Mouse (Mus musculus): Measurements from ENCODE around the gene Grid2.

The Grid2 gene

GRCm38 (mm10) chr6:64479884-64480283 lies 1224.2 kb downstream of the Grid2 start:
- no peak for TF ChIP-seq CTCF (conservative IDR thresholded peaks at IDR 0.05; ENCODE audit: low read length)
- no peak for TF ChIP-seq POU5F1 (IDR thresholded peaks at IDR 0.05; ENCODE audit: borderline replicate concordance, low read length)
- TF ChIP-seq NANOG (IDR thresholded peaks at IDR 0.05; ENCODE audit: borderline replicate concordance, low read length) = no peak
- Histone ChIP-seq H3K4me1 (replicated peaks; ENCODE audit: low read depth, low read length) (no peaks in the 10 kb centered on the region), H3K27me3 (ENCODE audit: insufficient read depth, low read length) (no peaks in the 10 kb centered on the region)

GRCm38 (mm10) chr6:64480592-64480991 lies 1224.9 kb downstream of the Grid2 start:
- H3K4me1 ChIP-seq (replicated peaks; ENCODE audit: low read depth, low read length) = no peaks in the 10 kb centered on the region

More at GRCm38 (mm10) chr6:64479884-64480283, 1224.2 kb downstream of the Grid2 start:
- H3K4me3 ChIP-seq (replicated peaks; ENCODE audit: low read length) = no peak overlapping the region
- H3K9me3 ChIP-seq (ENCODE audit: low read length) = no peaks in the 10 kb centered on the region
- no peaks in the 10 kb centered on the region for H3K36me3 ChIP-seq (ENCODE audit: insufficient read depth, low read length)

GRCm38 (mm10) chr6:64490313-64491067 lies 1234.8 kb downstream of the Grid2 start:
- H3K36me3 ChIP-seq (ENCODE audit: insufficient read depth, low read length) = no peaks in the 10 kb centered on the region
- no peaks in the 10 kb centered on the region for H3K9me3 ChIP-seq (ENCODE audit: low read length)
- no peaks in the 10 kb centered on the region for H3K27me3 ChIP-seq (ENCODE audit: insufficient read depth, low read length)
- no peak overlapping the region for H3K4me3 ChIP-seq (replicated peaks; ENCODE audit: low read length)
- no peak for TF ChIP-seq POU5F1 (IDR thresholded peaks at IDR 0.05; ENCODE audit: borderline replicate concordance, low read length)
- TF ChIP-seq NANOG (IDR thresholded peaks at IDR 0.05; ENCODE audit: borderline replicate concordance, low read length) = no peak
- no peak for TF ChIP-seq CTCF (conservative IDR thresholded peaks at IDR 0.05; ENCODE audit: low read length)
- H3K4me1 ChIP-seq (replicated peaks; ENCODE audit: low read depth, low read length) = no peaks in the 10 kb centered on the region

More at GRCm38 (mm10) chr6:64480592-64480991, 1224.9 kb downstream of the Grid2 start:
- H3K9me3 ChIP-seq (ENCODE audit: low read length) = no peaks in the 10 kb centered on the region
- no peak for TF ChIP-seq NANOG (IDR thresholded peaks at IDR 0.05; ENCODE audit: borderline replicate concordance, low read length)
- no peak for TF ChIP-seq CTCF (conservative IDR thresholded peaks at IDR 0.05; ENCODE audit: low read length)
- no peak for TF ChIP-seq POU5F1 (IDR thresholded peaks at IDR 0.05; ENCODE audit: borderline replicate concordance, low read length)
- H3K27me3 ChIP-seq (ENCODE audit: insufficient read depth, low read length) = no peaks in the 10 kb centered on the region
- H3K4me3 ChIP-seq (replicated peaks; ENCODE audit: low read length) = no peak overlapping the region
- no peaks in the 10 kb centered on the region for H3K36me3 ChIP-seq (ENCODE audit: insufficient read depth, low read length)

GRCm38 (mm10) chr6:64504394-64504793 lies 1248.7 kb downstream of the Grid2 start:
- TF ChIP-seq NANOG (IDR thresholded peaks at IDR 0.05; ENCODE audit: borderline replicate concordance, low read length) (no peak), CTCF (conservative IDR thresholded peaks at IDR 0.05; ENCODE audit: low read length) (no peak), POU5F1 (IDR thresholded peaks at IDR 0.05; ENCODE audit: borderline replicate concordance, low read length) (no peak)
- no peaks in the 10 kb centered on the region for H3K4me1 ChIP-seq (replicated peaks; ENCODE audit: low read depth, low read length)
- no peaks in the 10 kb centered on the region for H3K27me3 ChIP-seq (ENCODE audit: insufficient read depth, low read length)
- H3K36me3 ChIP-seq (ENCODE audit: insufficient read depth, low read length) = no peaks in the 10 kb centered on the region
- H3K4me3 ChIP-seq (replicated peaks; ENCODE audit: low read length) = no peak overlapping the region
- H3K9me3 ChIP-seq (ENCODE audit: low read length) = no peaks in the 10 kb centered on the region

GRCm38 (mm10) chr6:64542168-64542567 lies 1286.5 kb downstream of the Grid2 start:
- no peak for TF ChIP-seq CTCF (conservative IDR thresholded peaks at IDR 0.05; ENCODE audit: low read length)
- no peak for TF ChIP-seq NANOG (IDR thresholded peaks at IDR 0.05; ENCODE audit: borderline replicate concordance, low read length)
- TF ChIP-seq POU5F1 (IDR thresholded peaks at IDR 0.05; ENCODE audit: borderline replicate concordance, low read length) = no peak
- Histone ChIP-seq H3K27me3 (ENCODE audit: insufficient read depth, low read length) (no peaks in the 10 kb centered on the region), H3K4me3 (replicated peaks; ENCODE audit: low read length) (no peak overlapping the region), H3K36me3 (ENCODE audit: insufficient read depth, low read length) (no peaks in the 10 kb centered on the region), H3K4me1 (replicated peaks; ENCODE audit: low read depth, low read length) (no peaks in the 10 kb centered on the region), H3K9me3 (ENCODE audit: low read length) (no peaks in the 10 kb centered on the region)

GRCm38 (mm10) chr6:64553645-64554044 lies 1298.0 kb downstream of the Grid2 start:
- no peaks in the 10 kb centered on the region for H3K36me3 ChIP-seq (ENCODE audit: insufficient read depth, low read length)
- H3K27me3 ChIP-seq (ENCODE audit: insufficient read depth, low read length) = no peaks in the 10 kb centered on the region
- H3K4me3 ChIP-seq (replicated peaks; ENCODE audit: low read length) = no peak overlapping the region
- H3K9me3 ChIP-seq (ENCODE audit: low read length) = no peaks in the 10 kb centered on the region
- no peaks in the 10 kb centered on the region for H3K4me1 ChIP-seq (replicated peaks; ENCODE audit: low read depth, low read length)
- TF ChIP-seq NANOG (IDR thresholded peaks at IDR 0.05; ENCODE audit: borderline replicate concordance, low read length) (no peak), CTCF (conservative IDR thresholded peaks at IDR 0.05; ENCODE audit: low read length) (no peak), POU5F1 (IDR thresholded peaks at IDR 0.05; ENCODE audit: borderline replicate concordance, low read length) (no peak)

GRCm38 (mm10) chr6:64555220-64555619 lies 1299.5 kb downstream of the Grid2 start:
- no peak for TF ChIP-seq NANOG (IDR thresholded peaks at IDR 0.05; ENCODE audit: borderline replicate concordance, low read length)
- H3K36me3 ChIP-seq (ENCODE audit: insufficient read depth, low read length) = no peaks in the 10 kb centered on the region
- H3K4me1 ChIP-seq (replicated peaks; ENCODE audit: low read depth, low read length) = no peaks in the 10 kb centered on the region
- no peak overlapping the region for H3K4me3 ChIP-seq (replicated peaks; ENCODE audit: low read length)
- no peaks in the 10 kb centered on the region for H3K9me3 ChIP-seq (ENCODE audit: low read length)
- no peaks in the 10 kb centered on the region for H3K27me3 ChIP-seq (ENCODE audit: insufficient read depth, low read length)

- TF ChIP-seq CTCF (conservative IDR thresholded peaks at IDR 0.05; ENCODE audit: low read length) = peak; percentile 43
- TF ChIP-seq POU5F1 (IDR thresholded peaks at IDR 0.05; ENCODE audit: borderline replicate concordance, low read length) = no peak
- TF ChIP-seq NANOG (IDR thresholded peaks at IDR 0.05; ENCODE audit: borderline replicate concordance, low read length) = no peak
- no peaks in the 10 kb centered on the region for H3K27me3 ChIP-seq (ENCODE audit: insufficient read depth, low read length)
- H3K36me3 ChIP-seq (ENCODE audit: insufficient read depth, low read length) = no peaks in the 10 kb centered on the region
- no peak overlapping the region for H3K4me3 ChIP-seq (replicated peaks; ENCODE audit: low read length)
- H3K4me1 ChIP-seq (replicated peaks; ENCODE audit: low read depth, low read length) = no peaks in the 10 kb centered on the region
- no peaks in the 10 kb centered on the region for H3K9me3 ChIP-seq (ENCODE audit: low read length)
Measured at GRCm38 (mm10) chr6:64568599-64568998, 1312.9 kb downstream of the Grid2 start.

- no peaks in the 10 kb centered on the region for H3K36me3 ChIP-seq (ENCODE audit: insufficient read depth, low read length)
- H3K4me3 ChIP-seq (replicated peaks; ENCODE audit: low read length) = no peak overlapping the region
- H3K9me3 ChIP-seq (ENCODE audit: low read length) = no peaks in the 10 kb centered on the region
- no peaks in the 10 kb centered on the region for H3K4me1 ChIP-seq (replicated peaks; ENCODE audit: low read depth, low read length)
- TF ChIP-seq NANOG (IDR thresholded peaks at IDR 0.05; ENCODE audit: borderline replicate concordance, low read length) = no peak
- TF ChIP-seq CTCF (conservative IDR thresholded peaks at IDR 0.05; ENCODE audit: low read length) = no peak
- TF ChIP-seq POU5F1 (IDR thresholded peaks at IDR 0.05; ENCODE audit: borderline replicate concordance, low read length) = no peak
- no peaks in the 10 kb centered on the region for H3K27me3 ChIP-seq (ENCODE audit: insufficient read depth, low read length)
Measured at GRCm38 (mm10) chr6:64581338-64581737, 1325.7 kb downstream of the Grid2 start.

Data from E14TG2a.4 (cell line).